ENCODE assay signal across 10 mouse cellular contexts in genomic region chr5:44726546-44727476, GRCm38 (mm10).
DNase-seq lines count a peak whose midpoint lies in the region; ATAC-seq and TF ChIP-seq lines count a peak whose summit lies in the region.
"Had no signal": no experiment of that assay in that cellular context is flagged by ENCODE, and none has a peak within 500 bp of the region (broad histone marks: within the 10 kb centered on the region; RNA-seq: fewer than 3 reads in every experiment).

No protein-coding gene starts in this region.

- intact Hi-C loops in heart, postnatal 25 days (cut with DNase I) = loop anchor here (2.0 to 5.0 kb wide), 2 partner anchors 18 to 70 kb away; partner anchors contain the start of gene Ldb2
- intact Hi-C loops in heart, postnatal 10 days (cut with DNase I) = no loop called here

- H3K4me1 ChIP-seq in heart, embryonic 12.5 days (replicated peaks) = 0 out of 2 replicates have a peak, but pooled peaks cover 10% of the 10 kb centered on the region
- H3K4me1 ChIP-seq in intestine, postnatal 0 days (replicated peaks; ENCODE audit: control insufficient read depth, insufficient read depth, low read length) = no peaks in the 10 kb centered on the region

- no peaks in the 10 kb centered on the region for H3K36me3 ChIP-seq in heart, embryonic 12.5 days
- H3K36me3 ChIP-seq in intestine, postnatal 0 days (ENCODE audit: control insufficient read depth, insufficient read depth) = no peaks in the 10 kb centered on the region
- H3K36me3 ChIP-seq: G1E had no signal

- 60% methylated on average over 14 of the region's 14 CpGs for WGBS in heart, embryonic 12.5 days
- WGBS in intestine, postnatal 0 days = 65% methylated on average over 14 of the region's 14 CpGs

- H3K27me3 ChIP-seq in heart, embryonic 12.5 days (replicated peaks) = no peaks in the 10 kb centered on the region
- no peaks in the 10 kb centered on the region for H3K27me3 ChIP-seq in intestine, postnatal 0 days (replicated peaks; ENCODE audit: control insufficient read depth, insufficient read depth, low read length)

- TF ChIP-seq CTCF in intestine, postnatal 0 days (IDR thresholded peaks at IDR 0.05; ENCODE audit: low read depth) = no peak

- no peak for DNase-seq in heart, postnatal 25 days (ENCODE audit: low spot score)
- peak; percentile 56 for DNase-seq in embryo, embryonic 10.5 days (ENCODE audit: low spot score)
- DNase-seq in heart, postnatal 10 days = peak; percentile 16 to 21
- peak; percentile 19 for DNase-seq in lung, postnatal 10 days
- DNase-seq in cerebellum, adult 18-20 months = no peak
- DNase-seq in urinary bladder, adult 2 months (ENCODE audit: low spot score) = no peak

- no peak overlapping the region for H3K9ac ChIP-seq in heart, embryonic 12.5 days
- no peak overlapping the region for H3K9ac ChIP-seq in intestine, postnatal 0 days (ENCODE audit: low read depth, low read length)

- no peak overlapping the region; the same call in 1 of the 2 replicates for H3K4me2 ChIP-seq in heart, embryonic 12.5 days
- H3K4me2 ChIP-seq in intestine, postnatal 0 days (replicated peaks; ENCODE audit: low read depth) = no peak overlapping the region

- no peak for ATAC-seq in heart, embryonic 12.5 days (ENCODE audit: insufficient number of reproducible peaks, low FRiP score)
- ATAC-seq in intestine, postnatal 0 days = no peak

- no peak overlapping the region for H3K4me3 ChIP-seq in heart, embryonic 12.5 days
- H3K4me3 ChIP-seq in intestine, postnatal 0 days (ENCODE audit: low read depth, low read length) = no peak overlapping the region
- H3K4me3 ChIP-seq: erythroblast, embryonic 14.5 days had no signal

- peak overlapping the region; percentile 23; the same call in 1 of the 2 replicates for H3K27ac ChIP-seq in heart, embryonic 12.5 days (ENCODE audit: poor library complexity, severe bottlenecking)
- H3K27ac ChIP-seq in intestine, postnatal 0 days (ENCODE audit: low read depth, low read length) = no peak overlapping the region

- H3K9me3 ChIP-seq in heart, embryonic 12.5 days (replicated peaks) = no peaks in the 10 kb centered on the region
- H3K9me3 ChIP-seq in intestine, postnatal 0 days (ENCODE audit: control insufficient read depth) = no peaks in the 10 kb centered on the region
- H3K9me3 ChIP-seq: G1E had no signal

Comparison
In these comparisons a context has a peak if more than half of its experiments do, and no peak if none do; other contexts are left out.
1. DNase-seq: peak in embryo, embryonic 10.5 days (single experiment), heart, postnatal 10 days (2 of 2) and lung, postnatal 10 days (single experiment); none in heart, postnatal 25 days (single experiment), cerebellum, adult 18-20 months (0 of 2) and urinary bladder, adult 2 months (single experiment).